Mouse (Mus musculus) lung, adult 10 weeks (tissue): Measurements from ENCODE around the gene Iqcc. TPM values are rescaled to one million over a fixed set of nuclear protein-coding genes. Genes with fewer than 3 reads are reported as not detected.

Source experiments
- polyA plus RNA-seq: library from polyadenylated mRNA; stranded (reverse); fragments of 350-450 nt; fragmentation: Illumina TruSeq; extraction: RNeasy Lipid Tissue Mini Kit (QIAGEN cat#74804); gene quantifications from one replicate; pipeline ENCODE4 v1.2.3, GENCODE M21; 2014; ENCODE audit warnings: low read depth, low replicate concordance; ENCODE audit not compliant: insufficient read depth

Iqcc gene
- 23.5 TPM for polyA plus RNA-seq

GRCm38 (mm10) chr4:129618786-129619691 lies at the start of gene Iqcc:
Iqcc (minus strand) TSS chr4:129619099.

GRCm38 (mm10) chr4:129640638-129641467 lies 22.0 kb upstream of the Iqcc start, which contains the start of gene Txlna:
Txlna (minus strand) TSS chr4:129641065.

GRCm38 (mm10) chr4:129623681-129624091 lies 4.8 kb upstream of the Iqcc start, which contains the start of gene Ccdc28b:
Ccdc28b (minus strand) TSS chr4:129623947.

GRCm38 (mm10) chr4:129614093-129614492 lies 4.8 kb downstream of the Iqcc start, which contains the start of gene Dcdc2b:
Dcdc2b (minus strand) TSS chr4:129614257.

GRCm38 (mm10) chr4:129600233-129601158 lies 18.4 kb downstream of the Iqcc start, which contains the start of the genes Eif3i and Tmem234:
Eif3i (minus strand) TSS chr4:129600648.
Tmem234 (plus strand) TSS chr4:129600668.

GRCm38 (mm10) chr4:129578466-129578865 lies 40.4 kb downstream of the Iqcc start, which contains the start of gene Fam167b:
Fam167b (minus strand) TSS chr4:129578549.

GRCm38 (mm10) chr4:129573430-129573829 lies 45.5 kb downstream of the Iqcc start, which contains the start of gene Lck:
Lck (minus strand) TSS chr4:129573641.

Other genes with a start within 250 kb of the Iqcc start
- gene Zbtb8a, start 241.0 kb downstream of the Iqcc start, polyA plus RNA-seq: 6.1 TPM
- 0.13 TPM for gene Zbtb8b, start 178.2 kb downstream of the Iqcc start, polyA plus RNA-seq
- 32.1 TPM for gene Bsdc1, start 157.5 kb downstream of the Iqcc start, polyA plus RNA-seq
- not detected for gene Tssk3, start 128.1 kb downstream of the Iqcc start, polyA plus RNA-seq
- gene Fam229a, start 127.9 kb downstream of the Iqcc start, polyA plus RNA-seq: not detected
- 18.3 TPM for gene Marcksl1, start 105.5 kb downstream of the Iqcc start, polyA plus RNA-seq
- gene Hdac1, start 76.4 kb downstream of the Iqcc start, polyA plus RNA-seq: 58.9 TPM
- 12.2 TPM for gene Lck, start 45.5 kb downstream of the Iqcc start, polyA plus RNA-seq
- 0.46 TPM for gene Fam167b, start 40.5 kb downstream of the Iqcc start, polyA plus RNA-seq
- gene Eif3i, start 18.5 kb downstream of the Iqcc start, polyA plus RNA-seq: 182 TPM
- gene Tmem234, start 18.4 kb downstream of the Iqcc start, polyA plus RNA-seq: 101 TPM
- gene Dcdc2b, start 4.8 kb downstream of the Iqcc start, polyA plus RNA-seq: 13.5 TPM
- gene Ccdc28b, start 4.8 kb upstream of the Iqcc start, polyA plus RNA-seq: 30.3 TPM
- 19.8 TPM for gene Txlna, start 22.0 kb upstream of the Iqcc start, polyA plus RNA-seq
- 10.6 TPM for gene Kpna6, start 53.7 kb upstream of the Iqcc start, polyA plus RNA-seq
- 5.7 TPM for gene Tmem39b, start 77.7 kb upstream of the Iqcc start, polyA plus RNA-seq
- 37.7 TPM for gene Khdrbs1, start 123.2 kb upstream of the Iqcc start, polyA plus RNA-seq
- 145 TPM for gene Ptp4a2, start 192.1 kb upstream of the Iqcc start, polyA plus RNA-seq